Mouse (Mus musculus) liver, postnatal 0 days (tissue): ENCODE measurements around the gene Fbxw7. TPM values are rescaled to one million over a fixed set of nuclear protein-coding genes. Genes with fewer than 3 reads are reported as not detected.

ENCODE experiments used
- ATAC-seq: fragments of 200-750 bp; cut with Nextera tagmentation; 2 replicates; pipeline ENCODE4 v1.8.0; 2017; ENCODE audit warnings: mild to moderate bottlenecking, moderate library complexity
- DNase-seq: peaks from one replicate; pipeline ENCODE4 v3.0.0-alpha.2; 2016
- H3K27ac ChIP-seq: fragments of 300-500 bp; sonication (generic); 2 replicates; pipeline ENCODE4 v1.5.1; 2014; ENCODE audit warnings: antibody characterized with exemption, moderate library complexity, mild to moderate bottlenecking, low read depth
- H3K27me3 ChIP-seq: fragments of 300-500 bp; sonication (generic); 2 replicates; pipeline ENCODE4 v1.6.1; 2014; ENCODE audit warnings: low read length, control low read depth, mixed read lengths; ENCODE audit not compliant: insufficient read depth
- H3K36me3 ChIP-seq: fragments of 300-500 bp; sonication (generic); replicated peaks from 2 replicates; pipeline ENCODE4 v1.6.1; 2014; ENCODE audit warnings: mild to moderate bottlenecking, control low read depth, low read length, moderate library complexity, mixed read lengths; ENCODE audit not compliant: insufficient read depth
- H3K4me1 ChIP-seq: fragments of 300-500 bp; sonication (generic); 2 replicates; pipeline ENCODE4 v1.6.1; 2014; ENCODE audit warnings: antibody characterized with exemption, mild to moderate bottlenecking, control low read depth; ENCODE audit not compliant: insufficient read depth
- H3K4me2 ChIP-seq: fragments of 300-500 bp; sonication (generic); 2 replicates; pipeline ENCODE4 v1.6.1; 2014; ENCODE audit warnings: low read depth, mild to moderate bottlenecking, low read length, moderate library complexity, mixed read lengths
- H3K4me3 ChIP-seq: fragments of 300-500 bp; sonication (generic); 2 replicates; pipeline ENCODE4 v1.5.1; 2014; ENCODE audit warnings: low read depth, low read length
- H3K9ac ChIP-seq: fragments of 300-500 bp; sonication (generic); replicated peaks from 2 replicates; pipeline ENCODE4 v1.6.1; 2014; ENCODE audit warnings: mild to moderate bottlenecking, moderate library complexity
- H3K9me3 ChIP-seq: fragments of 300-500 bp; sonication (generic); 2 replicates; pipeline ENCODE4 v1.6.1; 2016; ENCODE audit warnings: mild to moderate bottlenecking, control low read depth, low read length, mixed read lengths
- CTCF ChIP-seq: sonication (generic); IDR thresholded peaks from 2 replicates; pipeline ENCODE4 v1.5.1; 2016; ENCODE audit warnings: antibody characterized with exemption, low read depth
- EP300 ChIP-seq: IDR thresholded peaks from 2 replicates; pipeline ENCODE4 v1.6.1; 2016; ENCODE audit warnings: antibody characterized with exemption, low read depth, mild to moderate bottlenecking
- WGBS: fragments of 180-500 bp; shearing (Covaris S2); extraction: QIAGEN DNeasy Blood & Tissue Kit; methylation state at CpG from one replicate; pipeline ENCODE4 v1.1.7; 2014; ENCODE audit not compliant: insufficient replicate concordance; 5-methylcytosine and 5-hydroxymethylcytosine counted together
- polyA plus RNA-seq: library from polyadenylated mRNA; unstranded; fragments of >200 nt; fragmentation: Nextera tagmentation; extraction: Ambion mirVana; gene quantifications from 2 replicates; pipeline ENCODE4 v1.2.1, GENCODE M21; 2015

Fbxw7 gene
- polyA plus RNA-seq, 1 experiment from 2014 or later: 2.8 TPM

- TF ChIP-seq CTCF: no peak
- TF ChIP-seq EP300: no peak
- ATAC-seq (no peak), DNase-seq (no peak)
- Histone ChIP-seq H3K4me1 (peaks cover 11% of the 10 kb centered on the region; the same call in 1 of the 2 replicates), H3K27me3 (no peaks in the 10 kb centered on the region), H3K4me3 (no peak overlapping the region), H3K27ac (no peak overlapping the region), H3K36me3 (no peaks in the 10 kb centered on the region), H3K9me3 (no peaks in the 10 kb centered on the region), H3K9ac (no peak overlapping the region), H3K4me2 (no peak overlapping the region)
- 81% methylated on average over 6 of the region's 6 CpGs for WGBS
Observed at GRCm38 (mm10) chr3:84775067-84775423, 40.0 kb upstream of the Fbxw7 start.

DNA sequence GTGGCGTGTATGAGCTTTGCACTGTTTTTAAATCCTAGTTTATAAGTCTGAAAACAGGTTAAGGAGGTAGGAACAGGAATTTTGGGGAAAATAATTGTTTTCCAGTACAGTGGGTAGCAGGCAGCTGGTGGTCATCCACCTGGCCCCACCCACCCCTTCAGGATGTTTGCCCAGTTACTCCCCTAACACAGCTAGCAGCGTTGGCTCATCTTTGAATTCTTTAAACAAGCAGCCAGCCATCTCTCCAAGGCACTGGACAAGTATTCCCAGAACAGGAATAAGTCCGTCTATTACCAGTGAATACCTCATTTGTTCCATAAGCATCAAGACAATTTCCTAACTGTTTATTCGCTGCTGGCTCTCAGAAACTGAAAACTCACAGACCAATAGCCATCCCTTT lies 39.5 kb upstream of the Fbxw7 start:
- no peaks in the 10 kb centered on the region for H3K27me3 ChIP-seq
- DNase-seq: no peak
- H3K27ac ChIP-seq: no peak overlapping the region

DNA sequence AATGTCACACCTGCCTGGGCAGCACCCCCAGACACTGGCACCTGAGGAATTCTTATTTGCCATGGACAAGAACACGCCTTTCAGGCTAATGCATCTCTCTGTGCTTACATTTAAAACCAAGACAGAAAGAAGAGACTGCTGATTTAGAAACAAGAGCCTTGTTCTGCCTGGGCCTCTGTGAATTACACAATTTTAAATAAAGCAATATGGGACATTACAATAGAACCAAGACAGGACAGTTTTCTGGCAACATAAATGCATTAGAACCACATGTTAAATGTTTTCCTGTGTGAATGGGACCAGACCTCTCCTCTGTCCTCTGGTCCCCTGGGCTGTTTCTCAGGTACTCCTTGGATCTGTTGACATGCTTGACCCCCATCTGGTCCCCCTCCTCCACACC lies 39.0 kb upstream of the Fbxw7 start:
- H3K4me1 ChIP-seq: peaks cover 8% of the 10 kb centered on the region; the same call in 1 of the 2 replicates
- no peak overlapping the region for H3K27ac ChIP-seq
- no peaks in the 10 kb centered on the region for H3K27me3 ChIP-seq
- H3K9me3 ChIP-seq: no peaks in the 10 kb centered on the region
- H3K36me3 ChIP-seq: no peaks in the 10 kb centered on the region
- H3K4me3 ChIP-seq: no peak overlapping the region
- DNase-seq (no peak), ATAC-seq (no peak)
- H3K9ac ChIP-seq: no peak overlapping the region
- no peak for TF ChIP-seq EP300
- TF ChIP-seq CTCF: no peak
- no peak overlapping the region for H3K4me2 ChIP-seq
- WGBS: 95% methylated on average over 1 of the region's 1 CpGs

More for the DNA sequence above, 39.5 kb upstream of the Fbxw7 start:
- H3K4me1 ChIP-seq: peaks cover 8% of the 10 kb centered on the region; the same call in 1 of the 2 replicates
- 72% methylated on average over 4 of the region's 4 CpGs for WGBS
- H3K9ac ChIP-seq: no peak overlapping the region
- no peak overlapping the region for H3K4me3 ChIP-seq
- no peak overlapping the region for H3K4me2 ChIP-seq
- H3K36me3 ChIP-seq: no peaks in the 10 kb centered on the region
- ATAC-seq: no peak
- no peaks in the 10 kb centered on the region for H3K9me3 ChIP-seq
- TF ChIP-seq EP300 (no peak), CTCF (no peak)

GRCm38 (mm10) chr3:84787914-84788313 lies 27.2 kb upstream of the Fbxw7 start:
- no peaks in the 10 kb centered on the region for H3K27me3 ChIP-seq
- no peaks in the 10 kb centered on the region for H3K36me3 ChIP-seq
- H3K27ac ChIP-seq: no peak overlapping the region
- 79% methylated on average over 4 of the region's 4 CpGs for WGBS
- TF ChIP-seq CTCF (no peak), EP300 (no peak)
- no peak overlapping the region for H3K4me2 ChIP-seq
- DNase-seq: no peak
- H3K9ac ChIP-seq: no peak overlapping the region
- H3K9me3 ChIP-seq: peaks cover 4% of the 10 kb centered on the region
- H3K4me3 ChIP-seq: no peak overlapping the region
- H3K4me1 ChIP-seq: no peaks in the 10 kb centered on the region
- no peak for ATAC-seq

DNA sequence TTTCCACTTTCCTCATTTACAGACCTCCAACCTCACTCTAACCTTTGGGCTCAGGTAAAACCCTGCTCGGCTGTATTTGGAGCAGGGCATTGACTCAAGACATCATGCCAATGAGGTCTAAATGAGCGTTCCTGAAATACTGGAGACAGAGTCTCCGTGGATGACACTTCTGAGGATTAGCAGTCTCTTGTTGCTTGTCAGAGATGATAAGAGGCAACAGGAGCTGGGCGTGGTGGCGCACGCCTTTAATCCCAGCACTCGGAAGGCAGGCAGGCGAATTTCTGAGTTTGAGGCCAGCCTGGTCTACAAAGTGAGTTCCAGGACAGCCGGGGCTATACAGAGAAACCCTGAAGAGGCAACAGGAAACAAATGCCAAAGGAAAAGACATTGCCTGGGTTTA lies 11.0 kb upstream of the Fbxw7 start:
- peaks cover 3% of the 10 kb centered on the region; the same call in 1 of the 2 replicates for H3K4me1 ChIP-seq
- no peak overlapping the region for H3K27ac ChIP-seq
- H3K9me3 ChIP-seq: no peaks in the 10 kb centered on the region
- ATAC-seq (no peak), DNase-seq (no peak)
- no peaks in the 10 kb centered on the region for H3K36me3 ChIP-seq
- 39% methylated on average over 9 of the region's 9 CpGs for WGBS
- H3K4me3 ChIP-seq: no peak overlapping the region
- no peaks in the 10 kb centered on the region for H3K27me3 ChIP-seq
- H3K4me2 ChIP-seq: peak overlapping the region; percentile 35; the same call in 1 of the 2 replicates
- no peak overlapping the region for H3K9ac ChIP-seq
- TF ChIP-seq EP300 (no peak), CTCF (no peak)

DNA sequence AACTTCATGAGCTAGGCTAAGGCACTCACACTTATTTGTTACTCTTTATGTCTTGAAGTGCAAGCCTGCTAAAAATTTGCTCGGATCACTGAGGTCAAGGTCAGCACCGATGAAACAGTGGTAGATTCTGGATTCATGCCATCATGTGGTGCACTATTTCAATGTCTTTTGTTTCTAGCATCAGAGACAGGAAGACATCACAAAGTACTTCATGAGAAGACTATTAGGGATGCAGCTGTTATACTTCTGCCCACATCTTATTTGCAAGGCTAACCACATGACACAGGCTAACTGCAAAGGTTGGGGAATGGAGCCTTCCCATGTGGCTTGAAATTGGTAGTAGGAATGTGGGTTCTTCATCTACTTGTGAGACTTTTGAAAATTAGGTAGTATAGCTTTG lies 8.9 kb upstream of the Fbxw7 start:
- H3K27ac ChIP-seq: no peak overlapping the region
- H3K9ac ChIP-seq: no peak overlapping the region
- WGBS: 62% methylated on average over 2 of the region's 2 CpGs
- no peak for TF ChIP-seq CTCF
- no peak for TF ChIP-seq EP300
- H3K27me3 ChIP-seq: no peaks in the 10 kb centered on the region
- no peaks in the 10 kb centered on the region for H3K36me3 ChIP-seq
- no peak overlapping the region for H3K4me3 ChIP-seq
- no peak for DNase-seq
- ATAC-seq: no peak
- H3K4me2 ChIP-seq: no peak overlapping the region
- peaks cover 3% of the 10 kb centered on the region; the same call in 1 of the 2 replicates for H3K4me1 ChIP-seq
- H3K9me3 ChIP-seq: no peaks in the 10 kb centered on the region

DNA sequence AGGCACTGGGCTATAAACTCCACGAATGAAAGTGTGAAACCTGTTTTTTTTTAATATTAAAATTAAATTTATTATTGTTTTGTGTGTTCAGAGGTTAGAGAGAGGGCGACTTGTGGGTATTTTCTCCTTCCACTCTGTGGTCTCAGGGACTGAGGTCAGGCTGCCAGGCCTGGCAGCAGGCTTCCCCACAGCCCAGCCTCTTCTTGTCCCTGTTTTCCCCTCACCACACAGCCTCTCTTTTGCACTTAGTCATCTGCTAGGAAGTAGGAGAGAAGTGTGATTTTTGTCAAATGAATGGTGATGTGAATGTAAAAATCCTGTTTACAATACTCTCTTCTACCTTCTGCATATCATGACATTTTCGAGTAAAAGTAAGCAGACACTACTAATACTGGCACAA lies 7.2 kb upstream of the Fbxw7 start:
- no peak overlapping the region for H3K4me3 ChIP-seq
- no peaks in the 10 kb centered on the region for H3K9me3 ChIP-seq
- TF ChIP-seq CTCF: no peak
- no peak for TF ChIP-seq EP300
- H3K4me2 ChIP-seq: no peak overlapping the region
- H3K4me1 ChIP-seq: peaks cover 5% of the 10 kb centered on the region
- H3K27me3 ChIP-seq: no peaks in the 10 kb centered on the region
- no peak for DNase-seq
- no peak for ATAC-seq
- WGBS: 61% methylated on average over 3 of the region's 3 CpGs
- H3K36me3 ChIP-seq: no peaks in the 10 kb centered on the region
- H3K27ac ChIP-seq: no peak overlapping the region
- no peak overlapping the region for H3K9ac ChIP-seq
